Mouse (Mus musculus): ENCODE results near the gene Fam126b.

- TF ChIP-seq CTCF (IDR thresholded peaks at IDR 0.05; ENCODE audit: control insufficient read depth, insufficient read depth, insufficient read length) (no peak), MAX (IDR thresholded peaks at IDR 0.05) (no peak), MYOD1 (IDR thresholded peaks at IDR 0.05; ENCODE audit: control insufficient read depth, insufficient read length, low read depth) (no peak)
Measured at GRCm38 (mm10) chr1:58585373-58586170, 551 bp downstream of the Fam126b start.
